ENCODE assay signal across 24 mouse cellular contexts in genomic region chr13:99299921-99300320, GRCm38 (mm10).
"Had no signal": no experiment of that assay in that cellular context is flagged by ENCODE, and none has a peak within 500 bp of the region (broad histone marks: within the 10 kb centered on the region; RNA-seq: fewer than 3 reads in every experiment).

No protein-coding gene starts in this region.

- H3K27me3 ChIP-seq: heart, embryonic 13.5 days; heart, embryonic 15.5 days; hindbrain, embryonic 13.5 days; hindbrain, embryonic 15.5 days; kidney, embryonic 15.5 days; limb, embryonic 13.5 days; limb, embryonic 15.5 days had no signal

- H3K4me2 ChIP-seq: heart, embryonic 11.5 days; heart, embryonic 13.5 days; heart, embryonic 15.5 days; hindbrain, embryonic 13.5 days; hindbrain, embryonic 15.5 days; kidney, embryonic 15.5 days; limb, embryonic 13.5 days; limb, embryonic 15.5 days had no signal

- ATAC-seq: hindbrain, postnatal 0 days; intestine, embryonic 16.5 days had no signal

- H3K4me1 ChIP-seq: hindbrain, embryonic 13.5 days had no signal

- H3K27ac ChIP-seq: heart, adult 2 months; heart, embryonic 13.5 days; heart, embryonic 15.5 days; hindbrain, embryonic 13.5 days; hindbrain, embryonic 15.5 days; hindbrain, postnatal 0 days; kidney, embryonic 15.5 days; kidney, postnatal 0 days; limb, embryonic 13.5 days; limb, embryonic 15.5 days had no signal

- H3K4me3 ChIP-seq: heart, adult 2 months; heart, embryonic 13.5 days; heart, embryonic 15.5 days; hindbrain, embryonic 13.5 days; hindbrain, embryonic 15.5 days; kidney, embryonic 15.5 days; limb, embryonic 13.5 days; limb, embryonic 15.5 days had no signal

- H3K36me3 ChIP-seq: heart, embryonic 13.5 days; heart, embryonic 15.5 days; hindbrain, embryonic 13.5 days; hindbrain, embryonic 15.5 days; kidney, embryonic 15.5 days; limb, embryonic 13.5 days; limb, embryonic 15.5 days had no signal

- H3K9ac ChIP-seq: heart, embryonic 13.5 days; heart, embryonic 15.5 days; hindbrain, embryonic 13.5 days; hindbrain, embryonic 15.5 days; kidney, embryonic 15.5 days; limb, embryonic 13.5 days; limb, embryonic 15.5 days had no signal

- DNase-seq: gastrocnemius, postnatal 14 days; gastrocnemius, postnatal 36 days; heart, adult 11 months; heart, adult 2 months; heart, postnatal 14 days; heart, postnatal 36 days; kidney, adult 11 months; kidney, adult 2 months; kidney, adult 9 months; kidney, postnatal 14 days; kidney, postnatal 36 days; layer of hippocampus, adult 9-11 months; layer of hippocampus, postnatal 36 days had no signal

- H3K9me3 ChIP-seq: heart, embryonic 13.5 days; heart, embryonic 15.5 days; hindbrain, embryonic 13.5 days; hindbrain, embryonic 15.5 days; kidney, embryonic 15.5 days; limb, embryonic 13.5 days; limb, embryonic 15.5 days had no signal
